Mouse (Mus musculus): ENCODE results near the gene Dpep2nb.
A peak's percentile ranks its signal among the peaks of the same experiment; 100 is the strongest.
"Not testable (repeated sequence)": the region's sequence is repeated elsewhere in the genome, so short reads cannot be mapped to it uniquely, and the experiment has no call there.

Gene Dpep2nb

GRCm38 (mm10) chr8:106005875-106006274 lies at the start of gene Dpep2nb:
Dpep2nb (minus strand) TSS chr8:106005975.
- DNase-seq (ENCODE audit: low read depth) = no peak

DNA sequence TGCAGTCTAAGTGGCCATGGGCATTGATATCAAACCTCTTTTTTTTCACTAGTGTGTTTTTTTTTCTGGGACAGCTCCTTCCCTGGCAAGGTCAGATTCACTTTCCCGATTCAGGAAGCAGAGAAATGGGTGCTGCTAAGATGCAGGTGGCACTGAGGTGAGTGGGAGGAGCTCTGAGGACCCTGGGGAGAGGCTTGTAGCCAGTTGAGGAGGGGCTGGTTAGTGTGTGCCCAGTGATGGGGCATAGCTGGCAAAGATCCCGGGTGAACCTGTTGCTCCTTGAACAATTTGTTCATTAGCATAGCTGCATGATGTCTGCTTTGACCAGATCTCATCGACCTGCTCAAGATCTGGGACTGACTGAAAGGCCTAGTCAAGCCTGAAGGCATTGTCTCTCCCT lies 49.3 kb upstream of the Dpep2nb start:
- no peak for DNase-seq (ENCODE audit: low read depth)

DNA sequence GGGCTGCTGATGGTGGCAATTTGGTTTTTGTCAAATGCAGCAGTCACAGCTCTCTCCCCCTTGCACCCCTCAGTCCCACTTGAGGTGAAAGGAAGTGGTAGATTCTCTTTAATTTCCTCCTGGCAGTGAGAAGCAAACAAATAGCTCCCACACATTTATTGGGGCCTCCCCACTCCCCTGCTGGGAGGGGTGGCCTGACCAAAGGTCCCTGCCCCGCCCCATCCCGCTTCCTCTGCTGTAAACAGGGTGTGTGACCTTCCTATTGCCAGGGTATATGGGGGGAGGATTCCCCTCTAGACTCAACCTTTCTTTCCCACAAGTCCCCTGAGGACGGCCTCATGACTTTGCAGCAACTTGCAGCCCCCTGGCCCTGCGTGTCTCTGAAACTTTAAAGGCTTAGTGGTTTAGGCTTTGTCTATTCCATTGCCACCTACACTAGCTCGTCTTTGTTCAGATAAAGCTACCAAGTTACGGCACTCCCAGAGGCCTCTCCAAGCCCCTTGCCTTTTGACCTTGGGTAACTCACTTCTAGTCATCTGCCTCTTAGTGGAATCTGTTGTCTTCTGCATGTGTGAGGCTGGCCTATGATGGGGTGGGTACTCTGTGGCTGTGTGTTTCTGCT lies 48.5 kb upstream of the Dpep2nb start:
- DNase-seq (ENCODE audit: low read depth) = no peak

GRCm38 (mm10) chr8:106052510-106053089 lies 46.8 kb upstream of the Dpep2nb start:
- DNase-seq (ENCODE audit: low read depth) = no peak

GRCm38 (mm10) chr8:106051068-106051467 lies 45.3 kb upstream of the Dpep2nb start:
- no peak for DNase-seq (ENCODE audit: low read depth)

GRCm38 (mm10) chr8:106049840-106050239 lies 44.1 kb upstream of the Dpep2nb start:
- DNase-seq (ENCODE audit: low read depth) = no peak

GRCm38 (mm10) chr8:106047854-106048630 lies 42.3 kb upstream of the Dpep2nb start:
- DNase-seq (ENCODE audit: low read depth) = no peak

GRCm38 (mm10) chr8:106046872-106047559 lies 41.2 kb upstream of the Dpep2nb start:
- DNase-seq (ENCODE audit: low read depth) = no peak

GRCm38 (mm10) chr8:106044151-106044550 lies 38.4 kb upstream of the Dpep2nb start:
- no peak for DNase-seq (ENCODE audit: low read depth)

DNA sequence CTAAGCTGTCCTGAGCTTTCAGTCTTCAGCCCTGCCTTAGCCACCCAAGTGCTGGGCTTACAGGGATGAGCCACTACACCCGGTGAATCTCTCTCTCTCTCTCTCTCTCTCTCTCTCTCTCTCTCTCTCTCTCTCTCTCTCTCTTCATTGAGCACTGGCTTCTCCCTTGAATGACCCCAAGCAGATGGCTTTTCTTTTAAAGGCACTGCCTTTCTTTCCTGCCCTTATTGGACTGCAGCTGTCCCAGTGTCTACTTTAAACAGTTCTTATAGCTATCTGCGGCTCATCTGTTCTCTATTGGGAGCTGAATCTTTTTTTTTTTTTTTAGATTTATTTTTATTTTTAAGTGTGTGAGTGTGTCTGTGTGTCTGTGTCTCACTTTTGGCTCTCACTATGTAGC lies 37.3 kb upstream of the Dpep2nb start:
- DNase-seq (ENCODE audit: low read depth) = no peak

- no peak for DNase-seq (ENCODE audit: low read depth)
Observed at GRCm38 (mm10) chr8:106040218-106040617, 34.4 kb upstream of the Dpep2nb start.

- no peak for DNase-seq (ENCODE audit: low read depth)
Observed at GRCm38 (mm10) chr8:106039605-106040004, 33.8 kb upstream of the Dpep2nb start.

DNA sequence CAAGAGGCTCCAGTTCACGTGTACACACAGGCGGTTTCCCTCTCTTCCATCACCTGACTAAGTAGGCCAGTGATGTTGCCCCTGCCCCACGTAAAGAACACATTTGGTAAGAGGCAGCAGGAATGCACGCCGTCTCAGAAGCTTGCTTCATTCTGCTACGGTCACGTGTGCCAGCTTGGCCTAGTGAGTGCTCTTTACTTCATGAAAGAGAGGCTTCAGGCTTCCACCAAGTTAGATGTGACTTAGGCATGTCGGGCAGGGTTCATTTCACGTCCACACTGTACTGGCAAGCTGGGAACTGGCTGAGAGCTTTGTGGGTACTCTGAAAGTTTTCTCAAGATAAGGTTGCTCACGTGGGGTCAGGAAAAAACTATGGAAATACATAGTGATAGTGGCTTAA lies 32.9 kb upstream of the Dpep2nb start:
- no peak for DNase-seq (ENCODE audit: low read depth)

GRCm38 (mm10) chr8:106022483-106022882 lies 16.7 kb upstream of the Dpep2nb start:
- peak; percentile 75 for DNase-seq (ENCODE audit: low read depth)

DNA sequence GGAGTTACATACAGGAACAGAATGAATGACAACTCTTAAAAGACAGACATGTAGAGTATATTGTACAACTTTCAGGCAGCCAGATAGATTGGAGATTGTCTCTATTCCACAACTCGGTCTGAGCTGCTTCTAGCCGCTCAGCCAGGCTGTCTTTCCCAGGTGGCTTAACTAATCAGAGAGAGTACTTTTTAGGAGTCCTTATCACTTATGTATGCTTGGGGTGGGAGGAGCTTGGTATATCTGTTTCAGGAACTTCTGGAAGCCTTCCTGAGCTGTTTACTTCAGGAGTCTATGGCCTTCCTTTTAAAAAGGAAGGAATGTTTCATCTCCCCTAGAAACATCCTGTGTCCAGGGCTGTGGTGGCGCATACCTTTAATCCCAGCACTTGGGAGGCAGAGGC lies 12.3 kb upstream of the Dpep2nb start:
- DNase-seq (ENCODE audit: low read depth) = no peak

DNA sequence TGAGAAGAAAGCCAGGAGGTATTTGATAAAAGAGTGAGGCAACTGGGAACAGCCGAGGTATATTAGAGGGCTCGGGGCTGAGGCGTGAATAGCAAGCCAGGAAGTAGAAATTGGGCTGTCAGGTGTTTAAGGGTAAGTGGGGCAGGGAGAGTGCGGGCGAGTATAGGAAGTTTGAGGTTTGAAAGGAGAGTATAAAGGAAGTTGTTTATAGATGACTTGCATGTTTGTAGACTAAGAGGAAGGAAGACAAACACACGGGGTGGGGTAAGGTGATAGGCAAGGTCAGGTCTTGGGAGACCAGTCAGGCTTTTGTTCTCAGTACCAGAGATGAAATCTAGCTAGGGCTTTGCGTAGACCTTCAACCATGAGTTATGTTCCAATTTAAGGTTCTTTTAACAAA lies 11.4 kb upstream of the Dpep2nb start:
- DNase-seq (ENCODE audit: low read depth) = no peak

- no peak for DNase-seq (ENCODE audit: low read depth)
Observed at GRCm38 (mm10) chr8:106016284-106016683, 10.5 kb upstream of the Dpep2nb start.

DNA sequence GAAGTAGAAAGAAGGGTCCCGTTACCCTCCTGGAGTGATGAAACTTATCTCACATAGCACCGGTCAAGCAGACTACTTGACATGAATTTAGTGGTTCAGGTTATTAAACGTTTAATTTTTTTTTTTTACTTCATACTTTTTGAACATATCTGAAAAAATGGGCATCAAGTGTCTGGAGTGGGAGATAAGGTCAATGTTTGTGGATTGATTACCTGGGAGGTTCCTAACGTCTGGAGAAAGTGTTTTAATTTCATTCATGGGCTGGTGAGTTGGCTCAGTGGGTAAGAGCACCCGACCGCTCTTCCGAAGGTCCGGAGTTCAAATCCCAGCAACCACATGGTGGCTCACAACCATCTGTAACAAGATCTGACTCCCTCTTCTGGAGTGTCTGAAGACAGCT lies 6.4 kb upstream of the Dpep2nb start:
- peak; percentile 66 for DNase-seq (ENCODE audit: low read depth)

DNA sequence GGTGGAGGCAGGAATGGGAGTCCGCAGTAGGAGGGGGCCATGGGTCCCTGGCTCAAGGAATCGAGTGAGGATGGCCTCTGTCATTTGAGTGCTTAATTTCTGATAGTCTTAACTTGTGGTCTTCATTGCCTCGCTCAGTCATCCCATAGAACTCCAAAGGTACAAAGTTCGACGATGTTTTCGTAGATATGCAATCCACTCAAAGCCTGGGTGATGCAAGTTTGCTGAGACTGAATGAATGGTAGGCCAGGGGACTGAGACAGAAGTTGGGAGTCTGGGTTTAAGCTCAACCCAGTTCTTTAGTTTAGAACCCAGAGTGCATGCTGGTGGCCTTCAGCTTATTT lies 5.8 kb upstream of the Dpep2nb start, which contains the start of gene Ddx28:
TSS of gene Ddx28 (minus strand) at position 240 of the 344 bp plus-strand sequence.
- peak; percentile 49 for DNase-seq (ENCODE audit: low read depth)

GRCm38 (mm10) chr8:106010748-106011642 lies 5.2 kb upstream of the Dpep2nb start:
- DNase-seq (ENCODE audit: low read depth) = peak; percentile 92

DNA sequence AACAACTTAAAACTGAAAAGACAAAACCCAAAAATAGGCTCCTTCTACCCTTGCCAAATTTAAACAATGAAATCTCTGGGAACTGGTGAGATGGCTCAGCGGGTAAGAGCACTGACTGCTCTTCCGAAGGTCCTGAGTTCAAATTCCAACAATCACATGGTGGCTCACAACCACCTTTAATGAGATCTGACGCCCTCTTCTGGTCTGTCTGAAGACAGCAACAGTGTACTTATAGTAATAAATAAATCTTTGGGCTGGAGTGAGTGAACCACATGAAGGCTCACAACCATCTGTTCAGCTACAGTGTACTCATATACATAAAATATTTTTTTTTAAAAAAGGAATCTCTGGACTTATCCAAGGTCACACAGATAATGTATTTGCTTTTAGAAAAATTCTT lies 2.1 kb upstream of the Dpep2nb start:
- not testable (repeated sequence) for DNase-seq (ENCODE audit: low read depth)

- no peak for DNase-seq (ENCODE audit: low read depth)
Observed at GRCm38 (mm10) chr8:106007135-106007534, 1.4 kb upstream of the Dpep2nb start.
